Mouse (Mus musculus) olfactory bulb, adult 2 months (tissue): ENCODE results near the gene P4hb. TPM values are rescaled to one million over a fixed set of nuclear protein-coding genes. Genes with fewer than 3 reads are reported as not detected.
A peak's percentile ranks its signal among the peaks of the same experiment; 100 is the strongest.
"Not testable (repeated sequence)": the region's sequence is repeated elsewhere in the genome, so short reads cannot be mapped to it uniquely, and the experiment has no call there.

ENCODE experiments used
- H3K27ac ChIP-seq: fragments of 200-500 bp; 2 replicates; pipeline ENCODE4 v1.5.1; 2012; ENCODE audit warnings: low read depth, low read length; ENCODE audit not compliant: insufficient read depth
- H3K4me1 ChIP-seq: fragments of 200-500 bp; 2 replicates; pipeline ENCODE4 v1.6.1; 2012; ENCODE audit warnings: low read length; ENCODE audit not compliant: control insufficient read depth, insufficient read depth
- H3K4me3 ChIP-seq: fragments of 200-500 bp; 2 replicates; pipeline ENCODE4 v1.5.1; 2012; ENCODE audit warnings: mild to moderate bottlenecking, low read depth, low read length, moderate library complexity; ENCODE audit not compliant: insufficient read depth
- CTCF ChIP-seq: fragments of 200-500 bp; IDR thresholded peaks from 2 replicates; pipeline ENCODE4 v1.5.1; 2012; ENCODE audit warnings: low read depth, mild to moderate bottlenecking, low read length, moderate library complexity; ENCODE audit not compliant: insufficient read depth
- POLR2A ChIP-seq: fragments of 200-500 bp; IDR thresholded peaks from 2 replicates; pipeline ENCODE4 v1.6.1; 2012; ENCODE audit warnings: mild to moderate bottlenecking, low read depth, low read length, moderate library complexity; ENCODE audit not compliant: insufficient read depth
- WGBS: fragments of 180-500 bp; shearing (Covaris S2); methylation state at CpG from one replicate; pipeline ENCODE4 v1.1.7; 2018; 5-methylcytosine and 5-hydroxymethylcytosine counted together
- polyA plus RNA-seq: library from polyadenylated mRNA; stranded (reverse); fragments of >200 nt; gene quantifications from 2 replicates; pipeline ENCODE4 v1.2.4, GENCODE M21; 2012; ENCODE audit warnings: low replicate concordance; ENCODE audit not compliant: missing spikeins, insufficient read depth, insufficient read length

The P4hb gene
- polyA plus RNA-seq, 1 experiment, result 309 TPM

DNA sequence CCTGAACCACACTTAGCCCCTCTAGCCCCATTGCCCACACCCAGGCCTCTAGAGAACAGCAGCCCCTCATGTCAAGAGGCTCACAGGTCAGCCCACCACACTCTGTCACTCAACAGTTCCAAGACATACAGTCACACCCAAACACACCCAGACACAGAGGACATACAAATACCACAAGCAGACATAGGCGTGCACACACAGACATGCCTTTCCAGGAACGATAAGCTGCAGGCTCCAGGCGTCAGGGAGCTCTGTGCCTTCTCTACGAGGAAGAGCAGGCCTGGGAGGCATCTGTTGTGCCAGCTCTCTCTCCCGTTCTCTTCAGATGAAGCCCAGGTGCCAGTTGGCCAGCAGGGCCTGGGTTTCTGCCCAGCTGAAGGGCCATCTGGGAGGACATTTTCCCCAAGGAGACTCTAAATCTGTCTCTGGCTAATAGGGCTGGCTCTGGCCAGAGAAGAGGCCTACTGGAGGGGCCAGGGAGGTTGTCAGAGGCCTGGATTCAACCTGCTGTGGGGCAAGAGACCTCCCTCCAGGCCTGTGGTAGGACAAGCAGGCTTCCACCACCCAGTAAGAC lies 52.0 kb downstream of the P4hb start:
- Histone ChIP-seq H3K4me3 (no peak overlapping the region), H3K4me1 (peaks cover 6% of the 10 kb centered on the region), H3K27ac (no peak overlapping the region)
- 82% methylated on average over 5 of the region's 5 CpGs for WGBS
- no peak for TF ChIP-seq CTCF
- no peak for TF ChIP-seq POLR2A

DNA sequence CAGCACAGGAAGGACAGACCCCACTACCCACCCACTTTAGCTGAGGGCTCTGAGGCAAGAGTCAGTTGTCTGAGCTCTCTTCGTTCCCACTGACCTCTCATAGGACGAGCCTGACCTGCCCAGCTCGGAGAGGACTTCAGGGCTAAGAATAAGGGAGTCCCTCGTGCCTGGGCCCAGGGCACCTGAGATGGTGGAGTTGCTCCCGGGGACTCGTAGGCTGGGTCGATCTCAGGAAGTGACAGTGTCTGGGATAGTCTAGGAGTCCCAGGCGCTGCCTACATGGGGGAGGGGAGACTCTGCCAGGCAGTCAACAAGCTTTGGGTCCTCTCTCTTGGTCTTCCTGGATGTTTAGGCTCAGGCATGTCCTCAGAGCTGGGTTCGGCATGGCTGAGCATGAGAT lies 52.6 kb downstream of the P4hb start:
- WGBS, result 89% methylated on average over 9 of the region's 9 CpGs
- peaks cover 6% of the 10 kb centered on the region for H3K4me1 ChIP-seq
- no peak overlapping the region for H3K27ac ChIP-seq
- TF ChIP-seq CTCF, result no peak
- TF ChIP-seq POLR2A, result no peak
- no peak overlapping the region for H3K4me3 ChIP-seq

DNA sequence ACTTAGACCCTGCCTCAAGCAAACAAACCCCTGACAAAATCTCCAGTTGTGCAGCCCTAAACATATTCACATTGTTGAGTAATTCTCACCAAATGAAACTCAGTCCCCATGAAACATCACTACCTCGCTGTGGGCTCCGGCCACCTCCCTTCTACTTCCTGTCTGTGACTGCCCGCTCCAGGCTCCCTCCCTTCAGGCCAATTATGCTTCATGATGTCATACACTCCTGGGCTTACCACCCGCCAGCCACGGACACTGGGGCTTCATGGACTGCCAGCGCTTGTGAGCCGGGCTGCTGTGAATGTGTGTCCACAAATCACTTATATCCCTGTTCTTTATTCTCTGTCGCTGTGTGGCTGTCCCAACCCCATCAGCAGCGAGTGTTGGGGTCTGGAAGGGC lies 53.3 kb downstream of the P4hb start:
- no peak overlapping the region for H3K27ac ChIP-seq
- no peak for TF ChIP-seq CTCF
- no peak for TF ChIP-seq POLR2A
- WGBS, result 34% methylated on average over 9 of the region's 9 CpGs
- peaks cover 6% of the 10 kb centered on the region for H3K4me1 ChIP-seq
- H3K4me3 ChIP-seq, result no peak overlapping the region

GRCm38 (mm10) chr11:120518558-120518957 lies 54.5 kb downstream of the P4hb start:
- TF ChIP-seq CTCF (no peak), POLR2A (no peak)
- Histone ChIP-seq H3K27ac (no peak overlapping the region), H3K4me1 (peaks cover 6% of the 10 kb centered on the region), H3K4me3 (no peak overlapping the region)
- WGBS, result 67% methylated on average over 6 of the region's 6 CpGs

GRCm38 (mm10) chr11:120518027-120518426 lies 55.0 kb downstream of the P4hb start:
- TF ChIP-seq POLR2A (no peak), CTCF (no peak)
- 39% methylated on average over 6 of the region's 6 CpGs for WGBS
- no peak overlapping the region for H3K4me3 ChIP-seq
- H3K4me1 ChIP-seq, result peaks cover 6% of the 10 kb centered on the region
- no peak overlapping the region for H3K27ac ChIP-seq

DNA sequence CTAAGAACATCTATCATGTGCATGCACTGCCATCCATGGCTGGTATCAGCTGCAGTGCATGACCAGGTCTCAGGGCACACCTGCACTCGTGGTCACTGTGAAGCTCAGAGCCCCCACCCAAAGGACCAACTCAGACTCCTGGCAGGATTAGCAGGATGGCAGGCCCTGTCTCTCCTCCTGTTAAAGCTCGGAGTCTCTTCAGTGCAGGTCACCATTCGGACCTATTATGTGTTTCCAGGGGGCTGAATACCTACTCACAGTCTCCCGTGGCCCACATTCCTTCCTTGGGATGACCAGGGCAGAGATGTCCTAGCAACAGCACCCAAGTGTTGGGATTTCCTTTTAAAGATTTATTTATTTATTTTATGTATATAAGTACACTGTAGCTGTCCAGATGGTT lies 55.9 kb downstream of the P4hb start:
- WGBS, result 86% methylated on average over 4 of the region's 4 CpGs
- peaks cover 6% of the 10 kb centered on the region for H3K4me1 ChIP-seq
- no peak overlapping the region for H3K27ac ChIP-seq
- no peak for TF ChIP-seq CTCF
- no peak for TF ChIP-seq POLR2A
- H3K4me3 ChIP-seq, result no peak overlapping the region

GRCm38 (mm10) chr11:120515611-120516010 lies 57.4 kb downstream of the P4hb start:
- TF ChIP-seq POLR2A (no peak), CTCF (peak; percentile 89)
- 16% methylated on average over 17 of the region's 17 CpGs for WGBS
- Histone ChIP-seq H3K4me1 (peaks cover 9% of the 10 kb centered on the region), H3K4me3 (no peak overlapping the region), H3K27ac (no peak overlapping the region)

GRCm38 (mm10) chr11:120514262-120514661 lies 58.8 kb downstream of the P4hb start:
- H3K4me3 ChIP-seq, H3K27ac ChIP-seq: not testable (repeated sequence)
- H3K4me1 ChIP-seq, result peaks cover 12% of the 10 kb centered on the region
- 92% methylated on average over 2 of the region's 2 CpGs for WGBS

DNA sequence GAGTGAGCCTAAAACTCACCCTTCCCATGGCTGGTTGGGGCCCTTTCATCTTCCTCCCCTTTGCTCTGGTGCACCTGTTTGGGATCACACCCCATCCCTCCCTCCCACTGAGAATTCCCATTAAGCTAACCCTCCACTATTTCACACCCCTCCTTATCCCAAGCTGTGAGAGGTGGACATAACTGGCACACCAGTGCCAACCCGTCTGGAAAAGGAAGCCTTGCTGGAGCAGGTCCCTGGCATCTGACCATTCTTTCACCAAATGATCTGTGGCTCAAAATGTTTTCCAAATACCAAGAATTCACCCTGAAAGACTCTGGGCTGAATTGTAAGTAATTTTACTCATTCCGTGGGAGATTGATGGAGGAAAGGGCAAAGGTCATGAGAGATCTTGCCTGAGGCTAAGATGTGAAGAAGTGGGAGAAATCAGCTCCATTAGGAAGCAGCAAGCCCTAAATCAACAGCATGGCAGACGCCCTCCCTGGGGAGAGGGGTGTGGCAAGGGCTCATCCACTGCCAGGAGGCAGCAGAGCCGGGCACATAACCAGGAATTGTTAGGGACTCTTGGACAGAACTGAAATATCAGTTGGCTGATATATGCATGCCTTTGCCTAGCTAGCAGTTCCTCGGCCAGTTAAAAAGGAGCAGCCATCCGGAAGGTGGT lies 60.1 kb downstream of the P4hb start:
- TF ChIP-seq CTCF (no peak), POLR2A (no peak)
- WGBS, result 45% methylated on average over 6 of the region's 6 CpGs
- H3K4me3 ChIP-seq, result no peak overlapping the region
- H3K4me1 ChIP-seq, result peaks cover 6% of the 10 kb centered on the region
- no peak overlapping the region for H3K27ac ChIP-seq
